Mouse (Mus musculus): ENCODE measurements around the gene Zbtb20. TPM values are rescaled to one million over a fixed set of nuclear protein-coding genes. Genes with fewer than 3 reads are reported as not detected.

The Zbtb20 gene
- total and polyA plus RNA-seq, 3 experiments = 31.1 to 199 (median 161) TPM

DNA sequence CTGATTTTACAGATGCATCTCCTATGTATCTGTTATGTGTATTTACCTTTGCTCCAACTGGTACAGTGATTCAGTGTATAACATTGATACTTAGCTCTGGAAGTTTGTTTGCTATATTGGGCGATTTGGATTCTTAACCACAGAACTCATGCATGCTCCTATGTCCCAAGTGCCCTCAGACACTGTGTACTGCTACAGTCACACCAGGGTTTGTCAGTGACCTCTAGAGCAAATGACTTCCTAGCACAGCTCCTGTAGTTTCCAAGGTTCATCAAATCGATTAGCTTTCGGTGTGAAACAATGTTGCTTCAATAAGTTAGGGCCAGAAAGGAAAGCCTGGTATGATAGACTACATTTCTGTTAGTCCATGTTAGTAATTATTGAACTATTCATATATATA, 489.6 kb downstream of the Zbtb20 start:
- peaks cover 11% of the 10 kb centered on the region for H3K4me1 ChIP-seq (ENCODE audit: control insufficient read depth, insufficient read depth, low read length)
- peaks cover 15% of the 10 kb centered on the region for H3K36me3 ChIP-seq (ENCODE audit: control insufficient read depth, insufficient read depth, low read length)
- H3K4me3 ChIP-seq = peak overlapping the region; percentile 61
- intact Hi-C loops (cut with DNase I) = loop anchor here (10.0 kb wide), 2 partner anchors 70 to 450 kb away; no protein-coding TSS in a partner anchor
- H3K27me3 ChIP-seq (ENCODE audit: control insufficient read depth, insufficient read depth, low read length) = no peaks in the 10 kb centered on the region
- 50% methylated on average over 3 of the region's 3 CpGs for WGBS
- H3K79me2 ChIP-seq (replicated peaks; ENCODE audit: control insufficient read depth, insufficient read depth, low read length) = peaks cover 2% of the 10 kb centered on the region
- peak overlapping the region; percentile 56; the same call in 1 of the 2 replicates for H3K9ac ChIP-seq (ENCODE audit: low read depth, low read length)
- DNase-seq = no peak
- peak overlapping the region; percentile 96 for H3K27ac ChIP-seq
- TF ChIP-seq EP300 (IDR thresholded peaks at IDR 0.05; ENCODE audit: insufficient read depth, low read depth, low read length) = no peak
- TF ChIP-seq POLR2A (IDR thresholded peaks at IDR 0.05; ENCODE audit: insufficient read depth, low read depth, low read length) = 0 out of 2 replicates have a peak, but pooled peaks have one; percentile 19

DNA sequence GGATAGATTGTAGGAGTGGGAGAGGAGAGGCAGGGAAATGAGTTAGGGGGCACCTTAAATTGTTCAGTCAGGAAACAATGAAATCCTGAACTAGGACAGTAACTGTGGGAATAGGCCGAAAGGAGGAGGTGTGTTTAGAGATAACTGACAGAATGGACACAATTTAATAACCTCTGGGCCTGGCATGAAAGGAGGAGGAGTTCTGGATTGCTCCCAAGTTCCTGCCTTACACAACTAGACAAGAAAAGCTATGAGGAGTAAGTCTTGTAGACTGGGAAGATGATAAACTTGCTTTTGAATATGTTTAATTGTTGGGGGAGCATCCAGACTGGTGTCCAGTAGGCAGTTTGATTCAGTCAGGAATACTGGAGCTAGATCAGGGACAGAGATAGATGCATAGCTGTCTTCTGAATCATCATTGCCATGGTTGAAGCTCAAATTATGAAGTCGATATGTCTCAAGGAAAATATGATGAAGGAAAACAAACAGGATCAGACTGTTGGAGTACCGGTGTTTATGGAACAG, 494.9 kb downstream of the Zbtb20 start:
- DNase-seq = no peak
- 37% methylated on average over 3 of the region's 3 CpGs for WGBS
- Histone ChIP-seq H3K27me3 (ENCODE audit: control insufficient read depth, insufficient read depth, low read length) (no peaks in the 10 kb centered on the region), H3K4me1 (ENCODE audit: control insufficient read depth, insufficient read depth, low read length) (peaks cover 13% of the 10 kb centered on the region), H3K4me3 (no peak overlapping the region), H3K79me2 (replicated peaks; ENCODE audit: control insufficient read depth, insufficient read depth, low read length) (peaks cover 8% of the 10 kb centered on the region), H3K9ac (ENCODE audit: low read depth, low read length) (no peak overlapping the region), H3K27ac (no peak overlapping the region), H3K36me3 (ENCODE audit: control insufficient read depth, insufficient read depth, low read length) (peaks cover 34% of the 10 kb centered on the region)
- TF ChIP-seq CTCF (IDR thresholded peaks at IDR 0.05) (no peak), POLR2A (IDR thresholded peaks at IDR 0.05; ENCODE audit: insufficient read depth, low read depth, low read length) (no peak), EP300 (IDR thresholded peaks at IDR 0.05; ENCODE audit: insufficient read depth, low read depth, low read length) (no peak)
- intact Hi-C loops (cut with DNase I) = no loop called here

DNA sequence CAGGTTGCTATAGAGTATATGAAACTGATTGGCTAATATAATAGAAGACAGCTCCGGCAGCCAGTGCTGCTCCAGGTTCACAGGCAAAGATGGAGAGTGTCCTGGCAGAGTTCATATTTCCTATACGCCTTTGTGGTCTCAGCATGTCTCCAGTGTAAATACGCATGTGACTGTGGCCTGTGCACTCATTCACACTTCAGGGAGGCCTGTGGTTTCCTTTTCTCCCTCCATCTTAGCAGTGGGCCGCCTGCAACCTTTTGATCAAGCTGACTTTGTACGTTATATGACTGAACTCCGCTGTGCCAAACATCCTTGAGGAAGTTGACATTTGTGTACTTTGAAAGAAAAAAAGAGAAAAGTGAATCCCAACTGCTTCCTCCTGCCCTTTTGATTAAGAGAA, 501.1 kb downstream of the Zbtb20 start:
- Histone ChIP-seq H3K27me3 (ENCODE audit: control insufficient read depth, insufficient read depth, low read length) (no peaks in the 10 kb centered on the region), H3K4me3 (no peak overlapping the region), H3K27ac (no peak overlapping the region), H3K79me2 (replicated peaks; ENCODE audit: control insufficient read depth, insufficient read depth, low read length) (peaks cover 3% of the 10 kb centered on the region), H3K4me1 (ENCODE audit: control insufficient read depth, insufficient read depth, low read length) (peaks cover 10% of the 10 kb centered on the region), H3K9ac (ENCODE audit: low read depth, low read length) (no peak overlapping the region), H3K36me3 (ENCODE audit: control insufficient read depth, insufficient read depth, low read length) (peaks cover 32% of the 10 kb centered on the region)
- intact Hi-C loops (cut with DNase I) = no loop called here
- DNase-seq = no peak
- 77% methylated on average over 6 of the region's 6 CpGs for WGBS
- TF ChIP-seq POLR2A (IDR thresholded peaks at IDR 0.05; ENCODE audit: insufficient read depth, low read depth, low read length) = no peak
- no peak for TF ChIP-seq CTCF (IDR thresholded peaks at IDR 0.05)
- no peak for TF ChIP-seq EP300 (IDR thresholded peaks at IDR 0.05; ENCODE audit: insufficient read depth, low read depth, low read length)

DNA sequence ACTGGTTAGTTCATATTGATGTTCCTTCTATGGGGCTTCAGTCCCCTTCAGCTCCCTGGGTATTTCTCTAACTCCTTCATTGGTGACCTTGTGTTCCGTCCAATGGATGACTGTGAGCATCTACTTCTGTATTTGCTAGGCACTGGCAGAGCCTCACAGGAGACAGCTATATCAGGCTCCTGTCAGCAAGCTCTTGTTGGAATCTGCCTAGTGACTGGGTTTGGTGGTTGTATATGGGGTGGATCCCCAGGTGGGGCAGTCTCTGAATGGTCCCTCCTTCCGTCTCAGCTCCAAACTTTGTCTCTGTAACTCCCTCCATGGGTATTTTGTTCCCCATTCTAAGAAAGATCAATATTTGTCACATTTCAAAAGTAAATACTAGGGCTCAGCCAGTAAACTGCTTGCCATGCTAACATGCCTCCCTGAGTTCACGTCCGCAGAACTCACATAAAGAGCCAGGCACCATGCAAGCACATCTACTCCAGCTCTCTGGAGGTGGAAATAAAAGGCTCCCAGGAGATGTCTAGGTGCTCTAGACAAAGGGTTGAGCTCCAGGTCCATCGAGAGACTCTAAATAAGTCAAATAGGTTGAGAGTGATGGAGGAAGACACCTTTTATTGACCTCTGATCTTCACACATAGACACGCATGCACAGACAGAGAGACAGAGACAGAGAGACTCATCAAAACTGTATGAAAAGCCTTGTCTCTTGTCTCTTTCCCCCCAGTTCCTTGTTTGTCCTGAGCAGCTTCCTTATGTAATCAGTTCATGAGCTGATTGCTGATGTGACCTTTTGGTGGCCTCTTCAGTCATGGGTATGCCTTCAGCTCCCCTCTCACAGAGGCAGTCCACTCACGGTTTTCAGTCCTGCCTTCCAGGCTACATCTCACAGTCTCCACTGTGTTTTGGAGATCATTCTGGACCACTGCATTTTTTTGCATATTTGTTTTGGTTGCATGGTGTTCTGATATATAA, 504.0 kb downstream of the Zbtb20 start:
- peaks cover 34% of the 10 kb centered on the region for H3K36me3 ChIP-seq (ENCODE audit: control insufficient read depth, insufficient read depth, low read length)
- no peak overlapping the region for H3K4me3 ChIP-seq
- DNase-seq = no peak
- peak overlapping the region; percentile 5; the same call in 1 of the 2 replicates for H3K27ac ChIP-seq
- TF ChIP-seq POLR2A (IDR thresholded peaks at IDR 0.05; ENCODE audit: insufficient read depth, low read depth, low read length) (no peak), EP300 (IDR thresholded peaks at IDR 0.05; ENCODE audit: insufficient read depth, low read depth, low read length) (no peak), CTCF (IDR thresholded peaks at IDR 0.05) (no peak)
- H3K79me2 ChIP-seq (replicated peaks; ENCODE audit: control insufficient read depth, insufficient read depth, low read length) = peaks cover 6% of the 10 kb centered on the region
- H3K27me3 ChIP-seq (ENCODE audit: control insufficient read depth, insufficient read depth, low read length) = no peaks in the 10 kb centered on the region
- WGBS = 70% methylated on average over 7 of the region's 7 CpGs
- H3K4me1 ChIP-seq (ENCODE audit: control insufficient read depth, insufficient read depth, low read length) = peaks cover 16% of the 10 kb centered on the region
- no peak overlapping the region for H3K9ac ChIP-seq (ENCODE audit: low read depth, low read length)
- intact Hi-C loops (cut with DNase I) = no loop called here

DNA sequence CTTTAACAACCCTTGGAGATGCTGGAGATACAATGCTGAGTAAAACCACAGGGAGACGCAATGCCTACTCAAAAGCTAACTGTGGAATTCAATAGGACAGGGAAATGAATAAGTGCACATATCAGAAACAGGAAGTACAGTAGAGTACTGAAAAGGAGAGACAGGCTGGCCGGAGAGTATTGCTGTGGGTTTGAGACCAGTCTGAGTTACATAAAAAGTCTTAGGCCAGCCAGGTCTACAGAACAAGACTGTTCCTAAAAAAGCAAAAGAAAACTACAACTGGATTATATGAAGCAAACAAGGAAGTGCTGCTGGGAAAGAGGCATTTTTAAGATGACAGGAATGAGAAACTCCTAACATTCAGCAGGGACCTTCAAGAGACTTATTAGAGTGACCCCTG, 505.5 kb downstream of the Zbtb20 start:
- H3K4me3 ChIP-seq = no peak overlapping the region
- TF ChIP-seq CTCF (IDR thresholded peaks at IDR 0.05) = no peak
- TF ChIP-seq EP300 (IDR thresholded peaks at IDR 0.05; ENCODE audit: insufficient read depth, low read depth, low read length) = no peak
- TF ChIP-seq POLR2A (IDR thresholded peaks at IDR 0.05; ENCODE audit: insufficient read depth, low read depth, low read length) = no peak
- intact Hi-C loops (cut with DNase I) = no loop called here
- peaks cover 42% of the 10 kb centered on the region for H3K36me3 ChIP-seq (ENCODE audit: control insufficient read depth, insufficient read depth, low read length)
- no peak overlapping the region for H3K9ac ChIP-seq (ENCODE audit: low read depth, low read length)
- no peaks in the 10 kb centered on the region for H3K27me3 ChIP-seq (ENCODE audit: control insufficient read depth, insufficient read depth, low read length)
- peak overlapping the region; percentile 21 for H3K27ac ChIP-seq
- DNase-seq = no peak
- 52% methylated on average over 2 of the region's 2 CpGs for WGBS
- H3K79me2 ChIP-seq (replicated peaks; ENCODE audit: control insufficient read depth, insufficient read depth, low read length) = peaks cover 6% of the 10 kb centered on the region
- H3K4me1 ChIP-seq (ENCODE audit: control insufficient read depth, insufficient read depth, low read length) = peaks cover 20% of the 10 kb centered on the region

Data from heart, adult 2 months (tissue).